In genomic region chr16:38702316-38702715, GRCm38 (mm10) we compare ENCODE assay signal across 11 mouse cellular contexts. TPM values are rescaled to one million over a fixed set of nuclear protein-coding genes. Genes with fewer than 3 reads are reported as not detected.
DNase-seq lines count a peak whose midpoint lies in the region; ATAC-seq and TF ChIP-seq lines count a peak whose summit lies in the region.
"Had no signal": no experiment of that assay in that cellular context is flagged by ENCODE, and none has a peak within 500 bp of the region (broad histone marks: within the 10 kb centered on the region; RNA-seq: fewer than 3 reads in every experiment).

No protein-coding gene starts in this region.

- no peak for TF ChIP-seq CTCF in midbrain, postnatal 0 days (IDR thresholded peaks at IDR 0.05)

- no peaks in the 10 kb centered on the region for H3K27me3 ChIP-seq in heart, embryonic 15.5 days
- H3K27me3 ChIP-seq in midbrain, embryonic 11.5 days (ENCODE audit: control insufficient read depth, insufficient read depth, low read length), result no peaks in the 10 kb centered on the region
- no peaks in the 10 kb centered on the region for H3K27me3 ChIP-seq in midbrain, postnatal 0 days (ENCODE audit: insufficient read depth, low read length)
- H3K27me3 ChIP-seq in hindbrain, embryonic 13.5 days, result no peaks in the 10 kb centered on the region
- no peaks in the 10 kb centered on the region for H3K27me3 ChIP-seq in stomach, embryonic 16.5 days (ENCODE audit: control insufficient read depth, insufficient read depth, low read length)
- H3K27me3 ChIP-seq: hindbrain, embryonic 15.5 days had no signal

- H3K4me2 ChIP-seq in heart, embryonic 15.5 days, result peak overlapping the region; percentile 37
- no peak overlapping the region for H3K4me2 ChIP-seq in midbrain, embryonic 11.5 days
- no peak overlapping the region for H3K4me2 ChIP-seq in midbrain, postnatal 0 days (ENCODE audit: low read depth, low read length, poor library complexity, severe bottlenecking)
- peak overlapping the region; percentile 4; the same call in 1 of the 2 replicates for H3K4me2 ChIP-seq in hindbrain, embryonic 13.5 days
- peak overlapping the region; percentile 33; the same call in 1 of the 2 replicates for H3K4me2 ChIP-seq in stomach, embryonic 16.5 days (ENCODE audit: low read depth, low read length)

- WGBS in heart, embryonic 15.5 days, result 65% methylated on average over 3 of the region's 3 CpGs
- 85% methylated on average over 3 of the region's 3 CpGs for WGBS in midbrain, embryonic 11.5 days
- 91% methylated on average over 3 of the region's 3 CpGs for WGBS in midbrain, postnatal 0 days
- WGBS in hindbrain, embryonic 13.5 days, result 91% methylated on average over 3 of the region's 3 CpGs
- 80% methylated on average over 3 of the region's 3 CpGs for WGBS in stomach, embryonic 16.5 days

- H3K4me1 ChIP-seq in heart, embryonic 15.5 days (replicated peaks), result peaks cover 76% of the 10 kb centered on the region
- H3K4me1 ChIP-seq in midbrain, embryonic 11.5 days (ENCODE audit: control insufficient read depth, insufficient read depth, low read length), result peaks cover 3% of the 10 kb centered on the region; the same call in 1 of the 2 replicates
- H3K4me1 ChIP-seq in midbrain, postnatal 0 days (ENCODE audit: insufficient read depth, low read length), result no peaks in the 10 kb centered on the region; the same call in 1 of the 2 replicates
- H3K4me1 ChIP-seq in hindbrain, embryonic 13.5 days (replicated peaks), result peaks cover 11% of the 10 kb centered on the region
- peaks cover 9% of the 10 kb centered on the region for H3K4me1 ChIP-seq in stomach, embryonic 16.5 days (ENCODE audit: control insufficient read depth, insufficient read depth, low read length)

- no peak overlapping the region for H3K4me3 ChIP-seq in heart, embryonic 15.5 days
- H3K4me3 ChIP-seq in midbrain, embryonic 11.5 days (ENCODE audit: low read depth, low read length), result no peak overlapping the region
- H3K4me3 ChIP-seq in midbrain, postnatal 0 days (ENCODE audit: low read depth, low read length), result no peak overlapping the region
- no peak overlapping the region for H3K4me3 ChIP-seq in hindbrain, embryonic 13.5 days
- no peak overlapping the region for H3K4me3 ChIP-seq in stomach, embryonic 16.5 days (replicated peaks; ENCODE audit: low read length)
- H3K4me3 ChIP-seq: hindbrain, embryonic 15.5 days had no signal

- H3K9me3 ChIP-seq in heart, embryonic 15.5 days (replicated peaks), result no peaks in the 10 kb centered on the region
- H3K9me3 ChIP-seq in midbrain, embryonic 11.5 days (ENCODE audit: control insufficient read depth, low read length), result no peaks in the 10 kb centered on the region
- H3K9me3 ChIP-seq in midbrain, postnatal 0 days (ENCODE audit: low read length), result no peaks in the 10 kb centered on the region
- no peaks in the 10 kb centered on the region for H3K9me3 ChIP-seq in hindbrain, embryonic 13.5 days
- H3K9me3 ChIP-seq in stomach, embryonic 16.5 days (replicated peaks; ENCODE audit: control insufficient read depth, low read length), result no peaks in the 10 kb centered on the region
- H3K9me3 ChIP-seq: hindbrain, embryonic 15.5 days had no signal

- H3K9ac ChIP-seq in heart, embryonic 15.5 days, result no peak overlapping the region
- no peak overlapping the region for H3K9ac ChIP-seq in midbrain, embryonic 11.5 days (ENCODE audit: low read length)
- H3K9ac ChIP-seq in midbrain, postnatal 0 days (replicated peaks; ENCODE audit: low read length, poor library complexity, severe bottlenecking), result no peak overlapping the region
- H3K9ac ChIP-seq in hindbrain, embryonic 13.5 days, result no peak overlapping the region
- no peak overlapping the region for H3K9ac ChIP-seq in stomach, embryonic 16.5 days (ENCODE audit: low read length)
- H3K9ac ChIP-seq: hindbrain, embryonic 15.5 days had no signal

- H3K36me3 ChIP-seq in heart, embryonic 15.5 days, result peaks cover 5% of the 10 kb centered on the region; the same call in 1 of the 2 replicates
- no peaks in the 10 kb centered on the region for H3K36me3 ChIP-seq in midbrain, embryonic 11.5 days (ENCODE audit: control insufficient read depth, insufficient read depth, low read length)
- H3K36me3 ChIP-seq in midbrain, postnatal 0 days (ENCODE audit: insufficient read depth, low read length), result no peaks in the 10 kb centered on the region
- H3K36me3 ChIP-seq in hindbrain, embryonic 13.5 days, result no peaks in the 10 kb centered on the region
- H3K36me3 ChIP-seq in stomach, embryonic 16.5 days (ENCODE audit: control insufficient read depth, insufficient read depth, low read length), result no peaks in the 10 kb centered on the region
- H3K36me3 ChIP-seq: hindbrain, embryonic 15.5 days had no signal

- no peak for ATAC-seq in heart, embryonic 15.5 days (replicated peaks; ENCODE audit: insufficient number of reproducible peaks, insufficient read depth, low FRiP score, low read depth)
- no peak for ATAC-seq in midbrain, embryonic 11.5 days (ENCODE audit: low FRiP score)
- ATAC-seq in midbrain, postnatal 0 days (ENCODE audit: low FRiP score), result no peak
- ATAC-seq in hindbrain, embryonic 13.5 days (ENCODE audit: low FRiP score), result no peak
- no peak for ATAC-seq in stomach, embryonic 16.5 days (ENCODE audit: insufficient read depth, low FRiP score)

- DNase-seq in heart, adult 9 months (ENCODE audit: low spot score in 2 of 2), result no peak
- DNase-seq in midbrain, embryonic 11.5 days (ENCODE audit: low spot score, missing footprints), result peak; percentile 78
- DNase-seq in midbrain, postnatal 0 days (ENCODE audit: low spot score), result no peak
- no peak for DNase-seq in right cerebral cortex, postnatal 4 days
- DNase-seq: adrenal gland, postnatal 25 days; cerebellum, adult 18-20 months; thymus, postnatal 25 days had no signal

- peak overlapping the region; percentile 68 for H3K27ac ChIP-seq in heart, embryonic 15.5 days
- no peak overlapping the region for H3K27ac ChIP-seq in midbrain, embryonic 11.5 days (ENCODE audit: low read depth, low read length)
- no peak overlapping the region for H3K27ac ChIP-seq in midbrain, postnatal 0 days (ENCODE audit: low read depth, low read length)
- peak overlapping the region; percentile 58; the same call in 1 of the 2 replicates for H3K27ac ChIP-seq in hindbrain, embryonic 13.5 days
- H3K27ac ChIP-seq in stomach, embryonic 16.5 days (ENCODE audit: low read length), result peak overlapping the region; percentile 57

RNA-seq across cellular contexts. Expression of gene Arhgap31, which starts 10.8 kb away (rescaled TPM):
- 36.1 and 36.5 TPM in 2 replicates for polyA plus RNA-seq in heart, embryonic 15.5 days (2015; fragmentation: Nextera tagmentation; extraction: Ambion mirVana)
- 7.1 and 8.4 TPM in 2 replicates for polyA plus RNA-seq in midbrain, embryonic 11.5 days (2014; fragmentation: Nextera tagmentation; extraction: Ambion mirVana)
- total RNA-seq in midbrain, postnatal 0 days (2014; rRNA removed), result 10.0 and 10.5 TPM in 2 replicates
- polyA plus RNA-seq in midbrain, postnatal 0 days (2015; fragmentation: Nextera tagmentation; extraction: Ambion mirVana), result 2.9 and 3.2 TPM in 2 replicates
- 5.2 and 6.6 TPM in 2 replicates for polyA plus RNA-seq in hindbrain, embryonic 13.5 days (2015; fragmentation: Nextera tagmentation; extraction: Ambion mirVana)
- polyA plus RNA-seq in stomach, embryonic 16.5 days (2015; fragmentation: Nextera tagmentation; extraction: Ambion mirVana), result 8.8 and 10.9 TPM in 2 replicates

RNA-seq across cellular contexts. Expression of gene B4galt4, which starts 39.7 kb away (rescaled TPM):
- polyA plus RNA-seq in heart, embryonic 15.5 days (2015; fragmentation: Nextera tagmentation; extraction: Ambion mirVana), result 21.9 and 24.9 TPM in 2 replicates
- 26.4 and 29.9 TPM in 2 replicates for polyA plus RNA-seq in midbrain, embryonic 11.5 days (2014; fragmentation: Nextera tagmentation; extraction: Ambion mirVana)
- 30.6 and 30.9 TPM in 2 replicates for total RNA-seq in midbrain, postnatal 0 days (2014; rRNA removed)
- 26.5 and 28.1 TPM in 2 replicates for polyA plus RNA-seq in midbrain, postnatal 0 days (2015; fragmentation: Nextera tagmentation; extraction: Ambion mirVana)
- polyA plus RNA-seq in hindbrain, embryonic 13.5 days (2015; fragmentation: Nextera tagmentation; extraction: Ambion mirVana), result 29.1 and 30.0 TPM in 2 replicates
- polyA plus RNA-seq in stomach, embryonic 16.5 days (2015; fragmentation: Nextera tagmentation; extraction: Ambion mirVana), result 20.8 TPM in 2 replicates

Comparison
In these comparisons a context has a peak if more than half of its experiments do, and no peak if none do; other contexts are left out.
1. H3K27ac ChIP-seq: peak in heart, embryonic 15.5 days (single experiment), hindbrain, embryonic 13.5 days (single experiment) and stomach, embryonic 16.5 days (single experiment); none in midbrain, embryonic 11.5 days (single experiment) and midbrain, postnatal 0 days (single experiment).
2. H3K4me2 ChIP-seq: peak in heart, embryonic 15.5 days (single experiment), hindbrain, embryonic 13.5 days (single experiment) and stomach, embryonic 16.5 days (single experiment); none in midbrain, embryonic 11.5 days (single experiment) and midbrain, postnatal 0 days (single experiment).